ENCODE assay signal across 8 mouse cellular contexts in genomic region chr2:72978473-72978872, GRCm38 (mm10). TPM values are rescaled to one million over a fixed set of nuclear protein-coding genes. Genes with fewer than 3 reads are reported as not detected.
DNase-seq lines count a peak whose midpoint lies in the region; ATAC-seq lines count a peak whose summit lies in the region.

No protein-coding gene starts in this region.

- H3K36me3 ChIP-seq in kidney, embryonic 14.5 days (ENCODE audit: control insufficient read depth, insufficient read depth, low read length) = no peaks in the 10 kb centered on the region
- peaks cover 43% of the 10 kb centered on the region for H3K36me3 ChIP-seq in erythroblast, embryonic 14.5 days (ENCODE audit: control insufficient read depth)
- 0 out of 2 replicates have a peak, but pooled peaks cover 8% of the 10 kb centered on the region for H3K36me3 ChIP-seq in intestine, embryonic 14.5 days (ENCODE audit: control insufficient read depth, insufficient read depth, low read length)
- H3K36me3 ChIP-seq in splenic B cell, adult 2 months (ENCODE audit: control insufficient read depth, insufficient read depth, low read length, poor library complexity, severe bottlenecking) = no peaks in the 10 kb centered on the region

- WGBS in kidney, embryonic 14.5 days = under 1% methylated on average over 33 of the region's 38 CpGs
- WGBS in intestine, embryonic 14.5 days = under 1% methylated on average over 33 of the region's 38 CpGs

- no peak for DNase-seq in kidney, adult 18-20 months
- peak; percentile 80 for DNase-seq in NIH3T3 (ENCODE audit: low read depth)
- DNase-seq in intestine, embryonic 14.5 days (ENCODE audit: low spot score) = peak; percentile 86
- peak; percentile 69 for DNase-seq in lung, postnatal 36 days
- peak; percentile 81 for DNase-seq in splenic B cell, adult 2 months (ENCODE audit: low read depth, low spot score)
- DNase-seq in urinary bladder, postnatal 10 days (ENCODE audit: low spot score) = no peak

- H3K27ac ChIP-seq in kidney, embryonic 14.5 days (ENCODE audit: low read depth, low read length) = peak overlapping the region; percentile 100
- H3K27ac ChIP-seq in intestine, embryonic 14.5 days (ENCODE audit: low read depth) = peak overlapping the region; percentile 100

- H3K9ac ChIP-seq in kidney, embryonic 14.5 days (ENCODE audit: low read depth, low read length) = peak overlapping the region; percentile 99
- H3K9ac ChIP-seq in intestine, embryonic 14.5 days (ENCODE audit: low read length) = peak overlapping the region; percentile 98

- peak overlapping the region; percentile 79 for H3K4me2 ChIP-seq in kidney, embryonic 14.5 days (replicated peaks; ENCODE audit: low read depth, low read length)
- peak overlapping the region; percentile 69 for H3K4me2 ChIP-seq in intestine, embryonic 14.5 days (ENCODE audit: low read length)

- peak overlapping the region; percentile 87 for H3K4me3 ChIP-seq in kidney, embryonic 14.5 days (ENCODE audit: low read length)
- H3K4me3 ChIP-seq in erythroblast, embryonic 14.5 days (replicated peaks) = peak overlapping the region; percentile 98
- H3K4me3 ChIP-seq in intestine, embryonic 14.5 days (ENCODE audit: low read depth, low read length) = peak overlapping the region; percentile 78

- H3K27me3 ChIP-seq in kidney, embryonic 14.5 days (ENCODE audit: control insufficient read depth, insufficient read depth, low read length) = no peaks in the 10 kb centered on the region
- H3K27me3 ChIP-seq in erythroblast, embryonic 14.5 days (ENCODE audit: control insufficient read depth) = no peaks in the 10 kb centered on the region
- H3K27me3 ChIP-seq in intestine, embryonic 14.5 days (replicated peaks; ENCODE audit: control insufficient read depth, insufficient read depth, low read length) = no peaks in the 10 kb centered on the region
- no peaks in the 10 kb centered on the region for H3K27me3 ChIP-seq in splenic B cell, adult 2 months (ENCODE audit: control insufficient read depth, insufficient read depth, low read length, poor library complexity, severe bottlenecking)

- H3K4me1 ChIP-seq in kidney, embryonic 14.5 days (ENCODE audit: control insufficient read depth, insufficient read depth, low read length) = peaks cover 12% of the 10 kb centered on the region
- H3K4me1 ChIP-seq in erythroblast, embryonic 14.5 days (ENCODE audit: control insufficient read depth) = peaks cover 39% of the 10 kb centered on the region
- H3K4me1 ChIP-seq in intestine, embryonic 14.5 days (replicated peaks; ENCODE audit: control insufficient read depth, insufficient read depth, low read length) = peaks cover 17% of the 10 kb centered on the region

- ATAC-seq in kidney, embryonic 14.5 days (ENCODE audit: low FRiP score, low TSS enrichment) = peak; percentile 25
- peak; percentile 13 for ATAC-seq in intestine, embryonic 14.5 days (replicated peaks; ENCODE audit: low FRiP score, low TSS enrichment, low read depth)

- no peaks in the 10 kb centered on the region for H3K9me3 ChIP-seq in kidney, embryonic 14.5 days (ENCODE audit: control insufficient read depth, low read length)
- no peaks in the 10 kb centered on the region for H3K9me3 ChIP-seq in erythroblast, embryonic 14.5 days (ENCODE audit: control insufficient read depth, low read length)
- no peaks in the 10 kb centered on the region for H3K9me3 ChIP-seq in intestine, embryonic 14.5 days (ENCODE audit: control insufficient read depth, low read length)

RNA-seq across cellular contexts. Expression of gene Sp3, which starts 1.8 kb away (rescaled TPM):
- 48.5 and 76.0 TPM in 2 replicates for polyA plus RNA-seq in kidney, embryonic 14.5 days (2014; fragmentation: Nextera tagmentation; extraction: Ambion mirVana)
- 1.0 and 1.1 TPM in 2 replicates for polyA plus RNA-seq in erythroblast, embryonic 14.5 days (2012)
- polyA plus RNA-seq in intestine, embryonic 14.5 days (2014; fragmentation: Nextera tagmentation; extraction: Ambion mirVana) = 55.5 and 59.6 TPM in 2 replicates

RNA-seq across cellular contexts. Expression of gene Gm11084, which starts 8.0 kb away (rescaled TPM):
- polyA plus RNA-seq in kidney, embryonic 14.5 days (2014; fragmentation: Nextera tagmentation; extraction: Ambion mirVana) = not detected in 2 replicates
- not detected in 2 replicates for polyA plus RNA-seq in erythroblast, embryonic 14.5 days (2012)
- not detected in 2 replicates for polyA plus RNA-seq in intestine, embryonic 14.5 days (2014; fragmentation: Nextera tagmentation; extraction: Ambion mirVana)

Comparison
In these comparisons a context has a peak if more than half of its experiments do, and no peak if none do; other contexts are left out.
1. DNase-seq: peak in NIH3T3 (single experiment), intestine, embryonic 14.5 days (single experiment), lung, postnatal 36 days (single experiment) and splenic B cell, adult 2 months (single experiment); none in kidney, adult 18-20 months (single experiment) and urinary bladder, postnatal 10 days (single experiment).
2. RNA of gene Sp3, which starts 1.8 kb away (polyA plus RNA-seq): 48.5 to 76.0 TPM in kidney, embryonic 14.5 days and 55.5 to 59.6 TPM in intestine, embryonic 14.5 days; 1.0 to 1.1 TPM in erythroblast, embryonic 14.5 days; every median in the first group is over 10 times any median in the second.
3. Peak in every context shown above with its lines, with median percentiles within 50 percentile points of each other: H3K4me3 ChIP-seq.